Mouse (Mus musculus): ENCODE measurements at regions not wholly inside any gene's neighbourhood (a gene's known extent, or its start where the extent isn't known, plus 50 kb on each side); places are given as distances from the start of the nearest gene placed in this dataset.

- Histone ChIP-seq H3K36me3 (ENCODE audit: control insufficient read depth, insufficient read depth, low read length) (no peaks in the 10 kb centered on the region), H3K27ac (ENCODE audit: control insufficient read depth, insufficient read depth, low read length) (no peak overlapping the region), H3K4me1 (replicated peaks; ENCODE audit: control insufficient read depth, insufficient read depth, low read length) (no peaks in the 10 kb centered on the region), H3K4me3 (ENCODE audit: control insufficient read depth, insufficient read depth, low read length) (no peak overlapping the region), H3K27me3 (ENCODE audit: control insufficient read depth, insufficient read depth, low read length) (no peaks in the 10 kb centered on the region)
- TF ChIP-seq POLR2A (IDR thresholded peaks at IDR 0.05; ENCODE audit: control insufficient read depth, extremely low read depth, insufficient read depth, low read length, poor library complexity) (no peak), CTCF (IDR thresholded peaks at IDR 0.05; ENCODE audit: borderline replicate concordance, control insufficient read depth, extremely low read depth, insufficient read depth, low read length, poor library complexity) (no peak)
- no peak for DNase-seq
- WGBS, result 94% methylated on average over 6 of the region's 6 CpGs
Measured at GRCm38 (mm10) chr17:45924595-45924994, 107.6 kb downstream of the Vegfa start.

DNA sequence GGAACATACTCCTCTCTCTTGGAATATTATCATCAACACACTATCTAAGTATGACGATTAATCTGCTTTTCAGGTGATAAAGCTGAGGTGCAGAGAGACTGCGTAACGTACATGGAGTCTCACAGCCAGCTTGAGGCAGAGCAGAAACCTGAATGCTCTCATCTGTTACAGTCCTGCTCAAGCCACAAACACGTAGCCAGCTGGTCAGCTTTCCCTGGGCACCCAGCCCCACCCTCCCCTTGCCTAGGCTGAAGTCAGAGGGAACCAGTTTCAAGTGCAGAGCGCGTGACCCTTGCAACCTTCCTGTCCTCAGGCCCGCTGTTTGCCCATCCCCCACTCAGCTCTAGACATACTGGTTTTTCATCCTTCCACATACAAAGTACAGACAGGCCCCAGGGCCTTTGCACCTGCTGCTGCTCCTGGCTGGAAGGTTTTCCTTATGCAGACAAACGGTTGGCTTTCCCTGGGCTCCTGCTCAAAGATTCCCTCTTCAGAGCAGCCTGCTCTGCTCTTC, 108.9 kb downstream of the Vegfa start:
- DNase-seq, result no peak
- H3K4me1 ChIP-seq (replicated peaks; ENCODE audit: control insufficient read depth, insufficient read depth, low read length), result no peaks in the 10 kb centered on the region
- 80% methylated on average over 8 of the region's 8 CpGs for WGBS
- no peak overlapping the region for H3K4me3 ChIP-seq (ENCODE audit: control insufficient read depth, insufficient read depth, low read length)
- no peak overlapping the region for H3K27ac ChIP-seq (ENCODE audit: control insufficient read depth, insufficient read depth, low read length)
- no peaks in the 10 kb centered on the region for H3K27me3 ChIP-seq (ENCODE audit: control insufficient read depth, insufficient read depth, low read length)
- no peaks in the 10 kb centered on the region for H3K36me3 ChIP-seq (ENCODE audit: control insufficient read depth, insufficient read depth, low read length)
- TF ChIP-seq POLR2A (IDR thresholded peaks at IDR 0.05; ENCODE audit: control insufficient read depth, extremely low read depth, insufficient read depth, low read length, poor library complexity), result no peak
- TF ChIP-seq CTCF (IDR thresholded peaks at IDR 0.05; ENCODE audit: borderline replicate concordance, control insufficient read depth, extremely low read depth, insufficient read depth, low read length, poor library complexity), result no peak

- Histone ChIP-seq H3K36me3 (ENCODE audit: control insufficient read depth, insufficient read depth, low read length) (no peaks in the 10 kb centered on the region), H3K4me3 (ENCODE audit: control insufficient read depth, insufficient read depth, low read length) (no peak overlapping the region), H3K27me3 (ENCODE audit: control insufficient read depth, insufficient read depth, low read length) (no peaks in the 10 kb centered on the region), H3K27ac (ENCODE audit: control insufficient read depth, insufficient read depth, low read length) (no peak overlapping the region), H3K4me1 (replicated peaks; ENCODE audit: control insufficient read depth, insufficient read depth, low read length) (no peaks in the 10 kb centered on the region)
- no peak for TF ChIP-seq POLR2A (IDR thresholded peaks at IDR 0.05; ENCODE audit: control insufficient read depth, extremely low read depth, insufficient read depth, low read length, poor library complexity)
- no peak for TF ChIP-seq CTCF (IDR thresholded peaks at IDR 0.05; ENCODE audit: borderline replicate concordance, control insufficient read depth, extremely low read depth, insufficient read depth, low read length, poor library complexity)
- WGBS, result 98% methylated on average over 2 of the region's 2 CpGs
- DNase-seq, result no peak
Measured at GRCm38 (mm10) chr17:45917647-45918046, 114.5 kb downstream of the Vegfa start.

- 96% methylated on average over 4 of the region's 4 CpGs for WGBS
- Histone ChIP-seq H3K36me3 (ENCODE audit: control insufficient read depth, insufficient read depth, low read length) (no peaks in the 10 kb centered on the region), H3K4me1 (replicated peaks; ENCODE audit: control insufficient read depth, insufficient read depth, low read length) (no peaks in the 10 kb centered on the region), H3K27ac (ENCODE audit: control insufficient read depth, insufficient read depth, low read length) (no peak overlapping the region), H3K4me3 (ENCODE audit: control insufficient read depth, insufficient read depth, low read length) (no peak overlapping the region), H3K27me3 (ENCODE audit: control insufficient read depth, insufficient read depth, low read length) (no peaks in the 10 kb centered on the region)
- TF ChIP-seq POLR2A (IDR thresholded peaks at IDR 0.05; ENCODE audit: control insufficient read depth, extremely low read depth, insufficient read depth, low read length, poor library complexity), result no peak
- TF ChIP-seq CTCF (IDR thresholded peaks at IDR 0.05; ENCODE audit: borderline replicate concordance, control insufficient read depth, extremely low read depth, insufficient read depth, low read length, poor library complexity), result no peak
- DNase-seq, result no peak
Measured at GRCm38 (mm10) chr17:45916937-45917336, 115.2 kb downstream of the Vegfa start.

DNA sequence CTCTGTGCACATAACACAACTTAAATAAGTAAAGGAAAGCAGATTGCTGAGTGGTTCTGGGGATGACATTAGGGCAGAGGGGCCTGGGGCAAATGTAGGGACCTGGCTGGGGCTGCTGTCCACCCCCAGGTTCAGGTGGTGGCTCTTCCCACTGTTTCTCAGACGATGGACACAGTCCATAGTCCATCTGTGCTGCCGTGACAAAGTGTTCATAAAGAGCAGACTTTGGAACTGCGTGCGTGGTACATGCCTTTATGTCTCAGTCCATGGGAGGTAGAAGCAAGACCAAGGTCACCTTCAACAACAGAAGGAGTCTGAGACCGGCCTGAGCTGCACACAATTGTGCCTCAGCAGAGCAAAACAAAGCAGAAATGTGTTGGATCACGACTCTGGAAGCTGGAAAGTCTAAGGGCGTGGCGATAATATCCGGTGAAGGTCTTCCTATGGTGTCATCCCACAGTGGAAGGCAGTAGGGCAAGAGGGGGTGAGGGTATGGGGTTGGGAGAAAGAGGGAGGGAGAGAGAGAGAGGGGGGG, 117.4 kb downstream of the Vegfa start:
- no peaks in the 10 kb centered on the region for H3K36me3 ChIP-seq (ENCODE audit: control insufficient read depth, insufficient read depth, low read length)
- DNase-seq, result no peak
- H3K4me1 ChIP-seq (replicated peaks; ENCODE audit: control insufficient read depth, insufficient read depth, low read length), result no peaks in the 10 kb centered on the region
- TF ChIP-seq POLR2A (IDR thresholded peaks at IDR 0.05; ENCODE audit: control insufficient read depth, extremely low read depth, insufficient read depth, low read length, poor library complexity), result no peak
- no peak for TF ChIP-seq CTCF (IDR thresholded peaks at IDR 0.05; ENCODE audit: borderline replicate concordance, control insufficient read depth, extremely low read depth, insufficient read depth, low read length, poor library complexity)
- no peak overlapping the region for H3K27ac ChIP-seq (ENCODE audit: control insufficient read depth, insufficient read depth, low read length)
- no peak overlapping the region for H3K4me3 ChIP-seq (ENCODE audit: control insufficient read depth, insufficient read depth, low read length)
- 90% methylated on average over 9 of the region's 9 CpGs for WGBS
- H3K27me3 ChIP-seq (ENCODE audit: control insufficient read depth, insufficient read depth, low read length), result no peaks in the 10 kb centered on the region

- TF ChIP-seq CTCF (IDR thresholded peaks at IDR 0.05; ENCODE audit: borderline replicate concordance, control insufficient read depth, extremely low read depth, insufficient read depth, low read length, poor library complexity), result no peak
- TF ChIP-seq POLR2A (IDR thresholded peaks at IDR 0.05; ENCODE audit: control insufficient read depth, extremely low read depth, insufficient read depth, low read length, poor library complexity), result no peak
- Histone ChIP-seq H3K4me1 (replicated peaks; ENCODE audit: control insufficient read depth, insufficient read depth, low read length) (no peaks in the 10 kb centered on the region), H3K27me3 (ENCODE audit: control insufficient read depth, insufficient read depth, low read length) (no peaks in the 10 kb centered on the region), H3K36me3 (ENCODE audit: control insufficient read depth, insufficient read depth, low read length) (no peaks in the 10 kb centered on the region), H3K27ac (ENCODE audit: control insufficient read depth, insufficient read depth, low read length) (no peak overlapping the region), H3K4me3 (ENCODE audit: control insufficient read depth, insufficient read depth, low read length) (no peak overlapping the region)
- WGBS, result 77% methylated on average over 1 of the region's 1 CpGs
- no peak for DNase-seq
Measured at GRCm38 (mm10) chr17:45914237-45914636, 117.9 kb downstream of the Vegfa start.

GRCm38 (mm10) chr17:45913671-45914070, 118.5 kb downstream of the Vegfa start:
- 95% methylated on average over 4 of the region's 4 CpGs for WGBS
- Histone ChIP-seq H3K4me1 (replicated peaks; ENCODE audit: control insufficient read depth, insufficient read depth, low read length) (no peaks in the 10 kb centered on the region), H3K36me3 (ENCODE audit: control insufficient read depth, insufficient read depth, low read length) (no peaks in the 10 kb centered on the region), H3K27me3 (ENCODE audit: control insufficient read depth, insufficient read depth, low read length) (no peaks in the 10 kb centered on the region), H3K4me3 (ENCODE audit: control insufficient read depth, insufficient read depth, low read length) (no peak overlapping the region), H3K27ac (ENCODE audit: control insufficient read depth, insufficient read depth, low read length) (no peak overlapping the region)
- TF ChIP-seq POLR2A (IDR thresholded peaks at IDR 0.05; ENCODE audit: control insufficient read depth, extremely low read depth, insufficient read depth, low read length, poor library complexity) (no peak), CTCF (IDR thresholded peaks at IDR 0.05; ENCODE audit: borderline replicate concordance, control insufficient read depth, extremely low read depth, insufficient read depth, low read length, poor library complexity) (no peak)
- no peak for DNase-seq
